Mouse (Mus musculus) olfactory bulb, adult 2 months (tissue): ENCODE results near the gene Trim14.

ENCODE experiments used
- CTCF ChIP-seq: fragments of 200-500 bp; IDR thresholded peaks from 2 replicates; pipeline ENCODE4 v1.5.1; 2012; ENCODE audit warnings: low read depth, mild to moderate bottlenecking, low read length, moderate library complexity; ENCODE audit not compliant: insufficient read depth
- POLR2A ChIP-seq: fragments of 200-500 bp; IDR thresholded peaks from 2 replicates; pipeline ENCODE4 v1.6.1; 2012; ENCODE audit warnings: mild to moderate bottlenecking, low read depth, low read length, moderate library complexity; ENCODE audit not compliant: insufficient read depth

- TF ChIP-seq POLR2A (no peak), CTCF (no peak)
Measured at GRCm38 (mm10) chr4:46498976-46499375, 37.0 kb downstream of the Trim14 start.
